Mouse (Mus musculus): ENCODE data around the gene Cited4. TPM values are rescaled to one million over a fixed set of nuclear protein-coding genes. Genes with fewer than 3 reads are reported as not detected.

The Cited4 gene
- polyA plus RNA-seq, 1 experiment from 2014 or later: 10.6 TPM

DNA sequence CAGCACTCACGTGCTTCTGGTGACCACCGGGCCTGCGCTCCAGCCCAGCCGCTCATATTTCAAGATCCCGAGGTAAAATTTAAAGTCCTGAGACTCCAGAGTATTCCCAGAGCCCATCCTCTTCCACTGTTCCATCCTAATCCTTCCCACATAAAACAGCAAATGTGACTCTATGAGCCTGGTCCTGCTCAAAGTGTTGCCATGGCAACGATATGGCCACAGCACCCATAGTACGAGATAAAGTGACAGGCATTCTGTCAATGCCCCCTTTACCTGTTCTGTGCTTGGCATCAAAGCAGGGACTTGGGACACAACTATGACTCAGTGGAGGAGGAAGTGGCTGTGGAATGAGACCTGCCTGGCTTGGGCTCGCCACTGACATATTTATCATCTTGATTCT lies 10.5 kb upstream of the Cited4 start:
- Histone ChIP-seq H3K27ac (ENCODE audit: low read length) (no peak overlapping the region), H3K4me3 (ENCODE audit: low read length) (no peak overlapping the region), H3K4me1 (ENCODE audit: insufficient read depth, low read length) (no peaks in the 10 kb centered on the region), H3K9ac (replicated peaks; ENCODE audit: low read length) (no peak overlapping the region), H3K9me3 (ENCODE audit: low read length) (no peaks in the 10 kb centered on the region), H3K36me3 (ENCODE audit: insufficient read depth, low read length) (no peaks in the 10 kb centered on the region), H3K27me3 (ENCODE audit: insufficient read depth, low read length) (no peaks in the 10 kb centered on the region; the same call in 1 of the 2 replicates), H3K4me2 (replicated peaks; ENCODE audit: low read depth, low read length) (no peak overlapping the region)
- no peak for ATAC-seq (ENCODE audit: low FRiP score, low TSS enrichment)
- 60% methylated on average over 8 of the region's 8 CpGs for WGBS

DNA sequence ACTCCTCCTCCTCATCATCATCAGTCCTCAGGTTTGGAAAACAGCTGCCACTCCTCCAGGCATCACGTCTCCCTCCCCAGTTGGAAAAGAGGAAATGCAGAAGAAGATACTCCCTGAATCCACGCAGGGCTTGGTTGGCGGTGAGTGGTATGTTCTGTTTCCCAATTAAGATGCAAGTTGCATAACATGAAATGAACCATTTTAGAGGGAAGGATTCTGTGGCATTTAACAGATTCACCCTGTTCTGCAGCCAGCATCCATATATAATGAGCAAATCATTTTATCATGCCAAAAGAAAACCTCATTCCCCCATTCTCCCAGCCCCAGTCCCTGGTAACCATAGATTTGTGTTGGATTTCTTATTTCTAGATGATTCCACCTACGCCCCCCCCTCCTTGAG lies 5.9 kb upstream of the Cited4 start:
- no peak for ATAC-seq (ENCODE audit: low FRiP score, low TSS enrichment)
- H3K4me3 ChIP-seq (ENCODE audit: low read length): no peak overlapping the region
- WGBS: 80% methylated on average over 4 of the region's 4 CpGs

DNA sequence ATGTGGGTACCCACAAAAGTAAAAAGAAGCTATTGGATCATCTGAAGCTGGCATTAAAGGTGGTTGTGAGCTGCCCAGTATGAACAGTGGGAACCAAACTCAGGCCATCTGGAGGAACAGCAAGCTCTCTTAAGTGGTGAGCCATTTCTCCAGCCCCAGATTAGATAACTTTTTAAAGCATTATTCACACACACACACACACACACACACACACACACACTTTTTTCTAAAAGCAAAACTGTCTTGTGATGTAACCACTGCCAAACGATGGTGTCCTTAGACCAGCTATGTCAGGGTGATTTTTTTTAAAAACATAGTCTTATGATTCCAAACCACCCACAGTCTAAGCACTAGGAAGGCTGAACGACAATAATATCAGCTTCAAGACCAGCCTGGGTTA lies 1.8 kb upstream of the Cited4 start:
- H3K4me3 ChIP-seq (ENCODE audit: low read length): no peak overlapping the region
- no peaks in the 10 kb centered on the region for H3K36me3 ChIP-seq (ENCODE audit: insufficient read depth, low read length)
- ATAC-seq (ENCODE audit: low FRiP score, low TSS enrichment): no peak
- 72% methylated on average over 2 of the region's 2 CpGs for WGBS
- peaks cover 9% of the 10 kb centered on the region; the same call in 1 of the 2 replicates for H3K27me3 ChIP-seq (ENCODE audit: insufficient read depth, low read length)
- no peaks in the 10 kb centered on the region for H3K9me3 ChIP-seq (ENCODE audit: low read length)
- H3K4me2 ChIP-seq (replicated peaks; ENCODE audit: low read depth, low read length): no peak overlapping the region
- peaks cover 18% of the 10 kb centered on the region for H3K4me1 ChIP-seq (ENCODE audit: insufficient read depth, low read length)
- H3K27ac ChIP-seq (ENCODE audit: low read length): no peak overlapping the region
- H3K9ac ChIP-seq (replicated peaks; ENCODE audit: low read length): no peak overlapping the region

More for the DNA sequence above, 5.9 kb upstream of the Cited4 start:
- no peak overlapping the region for H3K27ac ChIP-seq (ENCODE audit: low read length)
- no peaks in the 10 kb centered on the region for H3K9me3 ChIP-seq (ENCODE audit: low read length)
- no peaks in the 10 kb centered on the region for H3K4me1 ChIP-seq (ENCODE audit: insufficient read depth, low read length)
- no peak overlapping the region for H3K9ac ChIP-seq (replicated peaks; ENCODE audit: low read length)
- no peak overlapping the region for H3K4me2 ChIP-seq (replicated peaks; ENCODE audit: low read depth, low read length)
- no peaks in the 10 kb centered on the region for H3K27me3 ChIP-seq (ENCODE audit: insufficient read depth, low read length)
- H3K36me3 ChIP-seq (ENCODE audit: insufficient read depth, low read length): no peaks in the 10 kb centered on the region

DNA sequence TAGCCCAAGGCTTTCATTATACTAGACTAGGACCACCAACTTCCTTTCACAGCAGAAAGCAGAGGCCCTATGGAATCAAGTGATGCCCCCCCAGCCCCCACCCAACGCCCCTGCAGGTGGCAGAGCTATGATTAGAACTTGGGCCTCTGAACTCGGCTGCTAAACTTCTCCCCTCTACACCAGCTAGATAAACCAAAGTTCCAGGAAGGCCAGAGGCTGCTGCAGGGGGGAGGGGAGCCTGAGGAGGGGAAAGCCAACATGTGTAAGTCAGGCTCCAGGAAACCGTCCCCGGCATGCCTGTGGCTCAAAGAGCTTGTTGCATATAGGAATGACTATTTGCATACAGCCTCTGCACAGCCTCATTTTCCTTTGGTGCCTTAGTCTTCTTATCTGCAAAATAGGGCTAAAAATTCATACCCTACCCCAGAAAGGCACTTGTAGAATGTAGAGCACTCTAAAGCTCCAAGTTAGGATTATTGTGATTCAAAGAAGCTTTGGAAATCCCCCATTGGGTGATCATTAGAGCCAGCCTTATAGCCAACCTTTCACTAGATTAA lies 1.1 kb upstream of the Cited4 start:
- WGBS: 26% methylated on average over 4 of the region's 4 CpGs

DNA sequence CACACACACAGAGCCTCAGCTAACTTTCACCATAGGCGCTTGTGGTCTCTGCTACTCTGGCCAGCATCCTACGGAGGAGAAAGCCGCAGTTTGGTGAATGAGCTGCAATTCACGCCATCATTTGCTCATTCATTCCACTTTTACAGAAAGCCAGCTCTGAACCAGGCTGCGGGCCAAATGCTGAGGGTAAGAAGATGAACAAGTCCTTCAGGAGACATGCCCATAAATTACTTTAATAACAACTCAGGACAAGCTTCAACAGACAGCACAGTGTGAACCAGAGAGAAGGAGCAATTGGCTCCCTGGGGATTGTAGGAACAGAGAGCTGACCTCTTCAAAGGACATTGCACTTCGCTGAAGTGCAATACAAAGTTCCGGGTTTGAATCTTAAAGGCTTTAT lies 590 bp upstream of the Cited4 start:
- Histone ChIP-seq H3K9me3 (ENCODE audit: low read length) (no peaks in the 10 kb centered on the region), H3K4me3 (ENCODE audit: low read length) (no peak overlapping the region), H3K27ac (ENCODE audit: low read length) (0 out of 2 replicates have a peak overlapping the region, but pooled peaks have one; percentile 11), H3K36me3 (ENCODE audit: insufficient read depth, low read length) (no peaks in the 10 kb centered on the region), H3K27me3 (ENCODE audit: insufficient read depth, low read length) (peaks cover 9% of the 10 kb centered on the region; the same call in 1 of the 2 replicates), H3K4me1 (ENCODE audit: insufficient read depth, low read length) (peaks cover 18% of the 10 kb centered on the region), H3K9ac (replicated peaks; ENCODE audit: low read length) (no peak overlapping the region), H3K4me2 (replicated peaks; ENCODE audit: low read depth, low read length) (0 out of 2 replicates have a peak overlapping the region, but pooled peaks have one; percentile 100)
- ATAC-seq (ENCODE audit: low FRiP score, low TSS enrichment): peak; percentile 27; the same call in 1 of the 2 replicates
- 23% methylated on average over 7 of the region's 7 CpGs for WGBS

More for the DNA sequence above, 1.1 kb upstream of the Cited4 start:
- no peak for ATAC-seq (ENCODE audit: low FRiP score, low TSS enrichment)
- Histone ChIP-seq H3K27me3 (ENCODE audit: insufficient read depth, low read length) (peaks cover 9% of the 10 kb centered on the region; the same call in 1 of the 2 replicates), H3K27ac (ENCODE audit: low read length) (no peak overlapping the region), H3K4me2 (replicated peaks; ENCODE audit: low read depth, low read length) (no peak overlapping the region), H3K9ac (replicated peaks; ENCODE audit: low read length) (no peak overlapping the region), H3K9me3 (ENCODE audit: low read length) (no peaks in the 10 kb centered on the region), H3K36me3 (ENCODE audit: insufficient read depth, low read length) (no peaks in the 10 kb centered on the region), H3K4me1 (ENCODE audit: insufficient read depth, low read length) (peaks cover 18% of the 10 kb centered on the region), H3K4me3 (ENCODE audit: low read length) (no peak overlapping the region)

DNA sequence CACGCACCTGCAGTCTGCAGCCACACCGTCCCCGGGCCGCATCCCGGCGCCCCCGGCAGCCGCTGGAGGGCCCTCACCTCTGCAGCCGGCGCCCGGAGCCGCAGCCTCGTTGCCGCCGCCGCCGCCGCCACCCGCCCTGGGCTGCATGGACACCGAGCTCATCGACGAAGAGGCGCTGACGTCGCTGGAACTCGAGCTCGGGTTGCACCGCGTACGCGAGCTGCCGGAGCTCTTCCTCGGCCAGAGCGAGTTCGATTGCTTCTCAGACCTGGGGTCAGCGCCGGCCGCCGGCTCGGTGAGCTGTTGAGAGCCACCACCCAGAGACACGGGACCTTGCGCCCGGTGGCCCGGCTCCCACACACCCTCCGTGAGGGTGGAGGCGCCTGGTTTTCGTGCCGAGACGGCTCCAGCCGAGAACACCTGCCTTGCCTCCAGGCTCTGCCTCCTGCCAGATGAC lies 701 bp downstream of the Cited4 start:
- H3K9me3 ChIP-seq (ENCODE audit: low read length): no peaks in the 10 kb centered on the region
- peaks cover 18% of the 10 kb centered on the region for H3K4me1 ChIP-seq (ENCODE audit: insufficient read depth, low read length)
- under 1% methylated on average over 43 of the region's 50 CpGs for WGBS
- H3K27ac ChIP-seq (ENCODE audit: low read length): peak overlapping the region; percentile 54; the same call in 1 of the 2 replicates
- H3K36me3 ChIP-seq (ENCODE audit: insufficient read depth, low read length): no peaks in the 10 kb centered on the region
- H3K4me2 ChIP-seq (replicated peaks; ENCODE audit: low read depth, low read length): peak overlapping the region; percentile 100
- H3K27me3 ChIP-seq (ENCODE audit: insufficient read depth, low read length): peaks cover 9% of the 10 kb centered on the region; the same call in 1 of the 2 replicates
- peak; percentile 56 for ATAC-seq (ENCODE audit: low FRiP score, low TSS enrichment)
- H3K9ac ChIP-seq (replicated peaks; ENCODE audit: low read length): peak overlapping the region; percentile 76
- peak overlapping the region; percentile 66 for H3K4me3 ChIP-seq (ENCODE audit: low read length)

DNA sequence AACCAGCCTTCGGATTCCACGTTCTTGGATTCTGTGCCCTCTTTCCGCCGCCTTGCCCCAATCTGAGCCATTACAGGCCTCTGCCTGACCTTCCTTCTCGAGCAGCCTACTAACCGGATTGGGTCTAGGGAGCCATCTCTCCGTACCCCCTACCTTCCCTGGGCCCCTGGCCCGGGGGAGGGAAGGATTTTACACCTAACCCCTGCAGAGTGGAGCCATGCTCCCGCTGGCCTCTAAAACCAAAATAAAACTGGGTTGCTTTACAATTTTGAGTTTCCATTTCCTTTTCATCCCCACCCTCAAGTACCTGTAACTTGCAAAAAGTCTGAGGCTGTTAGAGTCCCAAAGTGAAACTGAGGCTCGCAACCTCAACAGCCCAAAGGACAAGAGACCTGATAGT lies 1.2 kb downstream of the Cited4 start:
- 14% methylated on average over 10 of the region's 10 CpGs for WGBS
- ATAC-seq (ENCODE audit: low FRiP score, low TSS enrichment): no peak
- peak overlapping the region; percentile 100 for H3K4me2 ChIP-seq (replicated peaks; ENCODE audit: low read depth, low read length)

DNA sequence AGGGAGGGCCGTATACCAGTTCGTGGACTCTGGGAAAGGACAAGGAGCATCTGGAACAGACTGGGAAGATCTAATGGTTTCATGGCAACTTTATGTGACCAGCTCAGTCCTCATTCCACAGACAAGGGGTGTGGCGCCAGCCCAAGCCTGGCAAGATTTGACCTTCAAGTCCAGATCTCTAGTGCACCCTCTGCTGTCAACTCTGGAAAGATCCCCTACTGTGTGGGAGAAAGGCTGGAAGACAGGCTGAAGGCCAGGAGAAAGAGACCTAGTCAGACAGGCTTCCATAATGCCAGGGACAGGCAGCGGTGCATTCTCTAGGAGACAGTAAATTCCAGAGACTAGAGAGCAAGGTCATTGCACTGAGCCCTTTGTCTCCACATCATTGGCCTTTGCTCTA lies 2.2 kb downstream of the Cited4 start:
- H3K27me3 ChIP-seq (ENCODE audit: insufficient read depth, low read length): peaks cover 9% of the 10 kb centered on the region; the same call in 1 of the 2 replicates
- no peak overlapping the region for H3K9ac ChIP-seq (replicated peaks; ENCODE audit: low read length)
- H3K4me3 ChIP-seq (ENCODE audit: low read length): no peak overlapping the region
- no peaks in the 10 kb centered on the region for H3K36me3 ChIP-seq (ENCODE audit: insufficient read depth, low read length)
- ATAC-seq (ENCODE audit: low FRiP score, low TSS enrichment): no peak
- H3K27ac ChIP-seq (ENCODE audit: low read length): no peak overlapping the region
- no peaks in the 10 kb centered on the region for H3K9me3 ChIP-seq (ENCODE audit: low read length)
- WGBS: 92% methylated on average over 4 of the region's 4 CpGs
- peak overlapping the region; percentile 100; the same call in 1 of the 2 replicates for H3K4me2 ChIP-seq (replicated peaks; ENCODE audit: low read depth, low read length)
- H3K4me1 ChIP-seq (ENCODE audit: insufficient read depth, low read length): peaks cover 18% of the 10 kb centered on the region

More for the DNA sequence above, 1.2 kb downstream of the Cited4 start:
- no peaks in the 10 kb centered on the region for H3K9me3 ChIP-seq (ENCODE audit: low read length)
- peak overlapping the region; percentile 76 for H3K9ac ChIP-seq (replicated peaks; ENCODE audit: low read length)
- H3K36me3 ChIP-seq (ENCODE audit: insufficient read depth, low read length): no peaks in the 10 kb centered on the region
- no peak overlapping the region for H3K27ac ChIP-seq (ENCODE audit: low read length)
- H3K27me3 ChIP-seq (ENCODE audit: insufficient read depth, low read length): peaks cover 9% of the 10 kb centered on the region; the same call in 1 of the 2 replicates
- peak overlapping the region; percentile 66 for H3K4me3 ChIP-seq (ENCODE audit: low read length)
- H3K4me1 ChIP-seq (ENCODE audit: insufficient read depth, low read length): peaks cover 18% of the 10 kb centered on the region

DNA sequence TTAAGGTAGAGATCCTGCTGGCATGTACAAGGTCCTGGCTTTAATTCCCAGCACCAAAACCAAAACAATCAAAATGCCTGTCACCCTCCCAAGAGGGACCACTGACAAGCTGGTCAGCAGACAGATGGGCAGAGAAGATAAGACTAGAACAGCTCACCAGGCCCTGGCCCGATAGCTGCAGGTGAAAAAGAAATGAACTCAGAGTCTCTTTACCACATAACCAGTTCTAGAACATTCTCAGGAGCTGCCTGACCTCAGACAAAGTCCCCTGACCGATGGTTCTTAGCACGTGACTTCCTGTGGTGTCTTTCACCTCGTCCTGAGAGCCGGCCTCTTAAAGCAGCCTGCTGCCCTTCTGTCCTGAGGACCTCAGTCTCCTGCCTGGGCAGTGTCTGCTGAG lies 3.2 kb downstream of the Cited4 start:
- no peaks in the 10 kb centered on the region for H3K36me3 ChIP-seq (ENCODE audit: insufficient read depth, low read length)
- H3K4me1 ChIP-seq (ENCODE audit: insufficient read depth, low read length): peaks cover 18% of the 10 kb centered on the region
- no peak overlapping the region for H3K4me2 ChIP-seq (replicated peaks; ENCODE audit: low read depth, low read length)
- no peak for ATAC-seq (ENCODE audit: low FRiP score, low TSS enrichment)
- peaks cover 9% of the 10 kb centered on the region; the same call in 1 of the 2 replicates for H3K27me3 ChIP-seq (ENCODE audit: insufficient read depth, low read length)
- H3K9me3 ChIP-seq (ENCODE audit: low read length): no peaks in the 10 kb centered on the region
- no peak overlapping the region for H3K27ac ChIP-seq (ENCODE audit: low read length)
- H3K9ac ChIP-seq (replicated peaks; ENCODE audit: low read length): no peak overlapping the region
- WGBS: 78% methylated on average over 5 of the region's 5 CpGs
- H3K4me3 ChIP-seq (ENCODE audit: low read length): no peak overlapping the region

DNA sequence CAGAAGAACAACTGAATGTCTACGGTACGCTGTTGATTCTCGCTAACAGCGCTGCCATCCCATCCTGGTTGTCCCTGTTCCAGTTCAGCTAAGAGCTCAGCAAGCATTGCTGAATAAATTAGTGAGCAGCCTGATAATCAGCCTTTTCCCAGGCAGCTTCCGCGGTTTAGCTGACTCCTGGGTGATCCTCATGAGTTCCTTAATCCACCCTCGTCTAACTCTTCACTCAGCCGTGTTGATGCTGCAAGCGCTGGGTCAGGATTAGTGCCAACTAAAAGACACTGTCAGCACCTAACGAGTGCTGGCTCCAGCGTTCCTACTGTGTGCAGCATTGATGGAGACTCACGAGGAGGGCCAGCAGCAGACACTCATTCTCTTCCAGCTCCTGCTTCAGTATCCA lies 4.7 kb downstream of the Cited4 start:
- no peak overlapping the region for H3K4me2 ChIP-seq (replicated peaks; ENCODE audit: low read depth, low read length)
- no peaks in the 10 kb centered on the region for H3K9me3 ChIP-seq (ENCODE audit: low read length)
- WGBS: 62% methylated on average over 12 of the region's 12 CpGs
- H3K27ac ChIP-seq (ENCODE audit: low read length): no peak overlapping the region
- no peak overlapping the region for H3K9ac ChIP-seq (replicated peaks; ENCODE audit: low read length)
- ATAC-seq (ENCODE audit: low FRiP score, low TSS enrichment): no peak
- no peaks in the 10 kb centered on the region for H3K36me3 ChIP-seq (ENCODE audit: insufficient read depth, low read length)
- H3K27me3 ChIP-seq (ENCODE audit: insufficient read depth, low read length): peaks cover 9% of the 10 kb centered on the region; the same call in 1 of the 2 replicates
- no peak overlapping the region for H3K4me3 ChIP-seq (ENCODE audit: low read length)
- peaks cover 12% of the 10 kb centered on the region for H3K4me1 ChIP-seq (ENCODE audit: insufficient read depth, low read length)

All from kidney, embryonic 16.5 days (tissue).